Mouse (Mus musculus) hindlimb bud, embryonic 11.5 days (tissue): ENCODE results near the gene Spr.
"Not testable (repeated sequence)": the region's sequence is repeated elsewhere in the genome, so short reads cannot be mapped to it uniquely, and the experiment has no call there.

Experiments
- DNase-seq: peaks from one replicate; pipeline ENCODE4 v3.0.0-alpha.2; 2012; ENCODE audit warnings: low read depth, low spot score; ENCODE audit errors: extremely low spot score

Gene Spr

DNA sequence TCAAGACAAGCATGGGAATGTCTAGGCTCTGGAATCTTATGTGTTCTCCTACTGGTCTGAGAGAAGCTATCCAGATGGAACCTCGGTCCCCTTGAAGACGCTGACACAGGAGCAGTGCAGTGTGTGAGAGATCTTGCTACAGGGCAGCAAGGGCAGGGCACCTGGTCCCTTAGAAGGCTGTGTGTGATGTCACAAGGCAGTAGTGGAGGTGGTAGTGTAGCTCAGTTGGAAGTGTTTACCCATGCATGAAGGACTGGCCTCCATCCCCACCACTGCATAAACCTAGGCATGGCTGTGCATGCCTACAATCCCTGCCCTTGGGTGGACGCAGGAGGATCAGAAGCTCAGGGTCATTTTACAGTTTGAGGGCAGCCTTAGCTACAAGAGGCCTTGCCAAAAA, 5.3 kb downstream of the Spr start:
- DNase-seq = not testable (repeated sequence)

DNA sequence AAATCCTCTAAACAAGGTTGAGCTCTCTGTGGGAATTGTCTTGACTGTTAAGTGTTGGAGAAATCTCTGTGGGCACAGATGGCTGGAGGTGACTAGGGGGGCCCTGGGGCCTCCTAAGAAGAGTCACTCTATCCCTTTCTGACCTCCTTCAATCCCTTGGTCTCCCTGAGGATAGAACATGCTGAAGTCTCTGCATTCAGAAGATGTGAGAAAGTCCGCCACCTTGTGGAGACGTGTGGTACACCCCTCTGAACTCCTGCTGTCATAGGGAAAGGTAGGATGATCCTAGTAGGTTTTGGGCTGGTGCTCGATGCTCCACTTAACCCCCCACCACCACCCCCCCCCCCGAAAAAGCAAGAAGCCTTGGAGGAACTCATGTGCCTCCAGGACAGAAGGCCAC, 5.9 kb downstream of the Spr start:
- no peak for DNase-seq

DNA sequence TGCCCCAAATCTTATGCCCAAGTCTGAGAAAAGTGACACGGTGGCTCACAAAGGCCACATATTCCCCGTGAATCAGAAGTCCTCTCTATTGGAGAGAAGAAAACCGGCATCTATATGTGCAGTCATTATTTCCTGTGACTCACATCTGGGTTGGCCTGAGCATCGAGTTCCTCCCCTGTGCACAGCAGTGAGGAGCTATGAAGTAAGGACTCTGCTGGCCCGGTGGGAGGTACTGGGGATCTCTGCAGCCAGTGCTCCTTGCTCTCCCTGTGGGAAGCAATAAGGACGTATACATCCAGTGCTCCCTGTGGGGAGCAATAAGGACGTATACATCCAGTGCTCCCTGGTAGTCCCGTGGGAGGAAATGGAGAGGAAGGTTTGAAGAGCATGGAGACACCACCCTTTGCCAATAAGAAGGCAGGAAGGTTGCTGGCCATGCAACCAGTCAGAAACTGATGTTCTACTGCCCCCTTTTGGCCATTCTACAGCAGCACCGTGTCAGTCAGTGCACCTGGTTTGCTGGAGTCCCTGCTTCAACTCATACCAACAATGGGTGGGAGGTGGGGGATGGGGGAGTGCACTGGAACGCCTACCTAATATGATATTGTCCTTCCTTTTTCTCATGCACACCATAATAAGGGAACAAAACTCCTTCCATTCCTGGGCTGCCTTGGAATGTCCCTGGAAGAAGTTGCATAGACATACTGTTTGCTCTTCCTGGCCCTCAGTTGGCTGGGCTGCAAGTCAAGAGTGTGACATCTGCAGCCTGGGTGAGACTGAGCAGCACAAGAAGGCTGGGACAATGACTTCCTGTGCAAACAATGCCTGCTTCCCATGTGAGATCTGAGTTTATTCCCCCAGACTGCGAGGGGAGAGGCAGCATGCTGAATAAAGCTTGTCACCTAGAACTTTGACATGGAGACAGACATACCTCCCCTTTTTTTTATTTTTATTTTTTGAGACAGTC, 19.7 kb downstream of the Spr start:
- DNase-seq = peak; percentile 47

DNA sequence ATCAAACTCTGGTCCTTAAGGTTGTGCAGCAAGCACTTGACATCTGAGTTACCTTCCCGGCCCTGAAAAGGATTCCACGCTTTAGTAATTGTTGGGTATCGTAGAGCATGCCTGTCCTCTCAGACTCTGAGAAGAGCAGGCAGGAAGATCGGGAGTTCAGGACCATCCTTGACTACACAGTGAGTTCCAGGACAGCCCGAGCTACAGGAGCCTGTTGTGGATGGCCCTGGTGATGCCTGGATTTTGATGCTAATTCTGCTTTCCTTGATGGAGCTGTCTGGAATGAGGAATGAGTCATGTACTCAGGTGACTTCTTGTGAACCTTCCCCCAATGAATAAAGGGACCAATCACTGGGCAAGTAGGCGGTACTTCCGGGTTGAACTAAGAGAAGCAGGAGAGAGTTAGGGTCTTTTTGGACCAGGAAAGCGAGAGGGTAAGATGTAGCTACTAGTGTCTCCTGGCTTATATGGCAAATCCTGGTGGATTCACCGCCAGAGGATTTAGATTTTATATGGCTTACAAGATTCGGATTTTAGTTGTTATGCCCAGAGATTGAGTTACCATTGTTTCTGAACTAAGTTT, 32.4 kb downstream of the Spr start:
- DNase-seq = no peak

DNA sequence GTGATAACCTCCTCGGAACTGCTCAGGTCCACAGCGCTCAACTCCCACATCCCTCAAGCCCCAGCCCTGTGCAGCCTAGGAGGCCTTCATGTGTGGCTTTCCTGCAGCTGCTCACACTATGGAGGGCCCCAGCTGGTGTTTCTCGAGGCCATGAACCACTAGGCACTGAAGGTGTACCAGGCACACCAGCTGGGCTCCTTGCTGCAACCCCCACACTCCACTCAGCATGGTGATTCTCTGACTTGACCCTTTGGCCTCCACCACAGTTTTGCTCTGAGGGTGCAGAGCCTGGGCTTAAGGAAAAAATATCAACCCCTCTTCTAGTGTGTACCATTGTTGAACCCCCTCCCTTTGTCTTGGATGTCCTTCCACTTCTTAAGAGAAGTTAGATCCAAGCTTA, 34.2 kb downstream of the Spr start:
- no peak for DNase-seq

DNA sequence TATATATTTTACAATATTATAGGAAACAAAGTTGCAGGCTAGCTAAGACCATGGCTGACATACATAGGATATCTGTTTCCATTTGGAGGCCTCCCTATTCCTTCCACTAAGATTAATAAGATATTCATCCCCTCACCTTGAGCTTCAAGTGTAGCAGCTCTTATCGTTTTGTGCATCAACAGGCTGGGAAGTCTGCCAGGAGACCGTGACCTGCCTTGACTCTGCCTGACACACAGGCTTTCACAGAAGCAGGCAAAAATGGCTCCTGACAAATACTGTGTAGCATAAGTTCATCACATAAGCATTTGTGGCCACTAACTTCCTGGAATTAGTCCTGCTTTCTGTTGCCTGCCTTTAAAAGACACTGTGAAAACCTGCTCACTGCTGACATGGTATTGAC, 41.1 kb downstream of the Spr start:
- no peak for DNase-seq

DNA sequence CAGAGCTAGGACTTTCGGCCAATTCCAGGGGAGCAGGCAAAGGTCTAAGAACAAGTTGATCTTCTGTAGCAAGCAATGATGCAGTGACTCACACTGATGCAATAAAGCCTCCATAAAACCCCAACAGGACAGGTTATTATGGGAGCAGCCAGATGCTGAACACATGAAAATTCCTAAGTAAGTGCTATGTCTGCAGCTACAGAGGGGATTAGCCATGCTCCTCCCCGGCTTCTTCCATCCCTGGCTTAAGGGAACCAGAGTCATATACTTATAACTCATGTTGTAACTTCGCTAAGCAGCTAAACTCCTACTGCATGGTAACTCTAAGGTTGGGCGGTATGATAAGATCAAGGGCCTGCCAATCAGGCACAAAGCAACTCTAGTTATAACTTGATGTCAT, 50.1 kb downstream of the Spr start:
- no peak for DNase-seq

DNA sequence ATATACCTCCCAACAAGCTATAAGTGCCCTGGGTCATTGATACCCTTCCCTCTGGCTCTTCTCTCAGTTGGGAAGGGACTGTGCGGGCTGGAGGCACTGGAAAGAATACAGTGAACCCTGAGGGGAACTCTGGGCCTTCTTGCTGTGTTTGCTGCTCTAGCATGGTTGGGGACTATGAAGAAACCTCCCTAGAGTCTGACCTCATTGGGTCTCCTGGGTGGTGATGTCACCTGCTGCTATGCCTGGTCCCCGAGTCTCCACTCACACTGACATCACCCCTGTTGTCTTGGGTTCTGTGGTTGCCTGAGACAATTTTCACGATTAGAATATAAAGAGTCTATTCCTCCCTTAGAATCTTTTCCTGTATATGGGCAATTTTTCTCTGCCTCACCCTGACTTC, 50.9 kb downstream of the Spr start:
- no peak for DNase-seq
